Mouse (Mus musculus) CH12.LX (cell line): ENCODE measurements around the gene Eri2.

ENCODE experiments used
- CTCF ChIP-seq, 2 experiments: IDR thresholded peaks in 1 of 2; conservative IDR thresholded peaks in 1 of 2; 2 replicates each; pipeline ENCODE4 v1.5.1; 2011 to 2012; ENCODE audit warnings: low read depth in 2 of 2, low read length in 2 of 2, improper control_type of control experiment in 1 of 2, inconsistent platforms in 1 of 2, mild to moderate bottlenecking in 1 of 2, moderate library complexity in 1 of 2
- JUND ChIP-seq: conservative IDR thresholded peaks from 2 replicates; pipeline ENCODE4 v1.6.1; 2011; ENCODE audit warnings: low read depth, low read length, improper control_type of control experiment
- MEF2A ChIP-seq: IDR thresholded peaks from 2 replicates; pipeline ENCODE4 v1.6.1; 2014; ENCODE audit warnings: low read depth, mild to moderate bottlenecking, inconsistent platforms, low read length, improper control_type of control experiment, borderline replicate concordance
- POLR2A ChIP-seq: IDR thresholded peaks from 2 replicates; pipeline ENCODE4 v1.6.1; 2011; ENCODE audit warnings: low read depth, mild to moderate bottlenecking, improper control_type of control experiment, low read length
- UBTF ChIP-seq: IDR thresholded peaks from 2 replicates; pipeline ENCODE4 v1.6.1; 2012; ENCODE audit warnings: low read depth, mild to moderate bottlenecking, inconsistent platforms, low read length, improper control_type of control experiment, moderate library complexity
- ZNF384 ChIP-seq: IDR thresholded peaks from 2 replicates; pipeline ENCODE4 v1.6.1; 2012; ENCODE audit warnings: low read depth, low read length, improper control_type of control experiment, inconsistent platforms

DNA sequence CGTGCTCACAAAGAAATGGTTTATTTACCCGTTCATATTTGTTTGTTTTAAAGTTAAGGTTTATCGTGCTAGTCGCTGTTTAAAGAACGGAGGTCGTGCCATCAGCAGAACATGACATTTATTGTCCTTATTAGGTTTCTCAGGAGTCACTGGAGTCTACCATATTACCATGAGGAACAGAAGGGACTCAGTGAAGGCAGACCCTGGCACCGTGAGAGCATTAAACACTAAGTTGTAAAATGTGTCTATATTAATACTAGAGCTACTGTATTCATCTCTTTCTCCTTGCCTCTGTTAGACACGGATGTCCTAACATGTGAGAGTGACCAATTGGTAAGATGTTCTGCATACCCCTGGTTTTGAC lies 72.9 kb downstream of the Eri2 start:
- TF ChIP-seq UBTF (no peak), CTCF (conservative IDR thresholded peaks at IDR 0.05 in 1 of 2, IDR thresholded peaks at IDR 0.05 in 1 of 2; ENCODE audit: low read depth in 2 of 2, low read length in 2 of 2) (no peak), POLR2A (no peak), MEF2A (no peak), JUND (no peak), ZNF384 (no peak)
